Mouse (Mus musculus): ENCODE results near the gene Gnao1. TPM values are rescaled to one million over a fixed set of nuclear protein-coding genes. Genes with fewer than 3 reads are reported as not detected.

The Gnao1 gene
- polyA plus RNA-seq, 1 experiment from 2014 or later: 267 TPM

- no peak for ATAC-seq (ENCODE audit: low FRiP score, low read depth)
- WGBS: 92% methylated on average over 9 of the region's 9 CpGs
- no peaks in the 10 kb centered on the region for H3K27me3 ChIP-seq
These were observed 43.2 kb downstream of the Gnao1 start for GRCm38 (mm10) chr8:93852851-93853461.

GRCm38 (mm10) chr8:93854676-93855075 is 44.9 kb downstream of the Gnao1 start:
- H3K9me3 ChIP-seq: no peaks in the 10 kb centered on the region
- 51% methylated on average over 5 of the region's 5 CpGs for WGBS
- H3K36me3 ChIP-seq: no peaks in the 10 kb centered on the region
- H3K4me3 ChIP-seq: no peak overlapping the region
- no peak overlapping the region for H3K27ac ChIP-seq (replicated peaks)
- peaks cover 15% of the 10 kb centered on the region for H3K4me1 ChIP-seq (replicated peaks)
- no peak overlapping the region for H3K9ac ChIP-seq
- H3K27me3 ChIP-seq: no peaks in the 10 kb centered on the region
- ATAC-seq (ENCODE audit: low FRiP score, low read depth): no peak
- no peak overlapping the region for H3K4me2 ChIP-seq

More at GRCm38 (mm10) chr8:93852851-93853461, 43.2 kb downstream of the Gnao1 start:
- Histone ChIP-seq H3K36me3 (no peaks in the 10 kb centered on the region), H3K9ac (no peak overlapping the region), H3K9me3 (no peaks in the 10 kb centered on the region), H3K4me2 (no peak overlapping the region), H3K27ac (replicated peaks) (no peak overlapping the region), H3K4me3 (no peak overlapping the region), H3K4me1 (replicated peaks) (peaks cover 11% of the 10 kb centered on the region)

GRCm38 (mm10) chr8:93855272-93855671 is 45.5 kb downstream of the Gnao1 start:
- Histone ChIP-seq H3K27ac (replicated peaks) (no peak overlapping the region), H3K36me3 (no peaks in the 10 kb centered on the region), H3K4me3 (no peak overlapping the region), H3K9me3 (no peaks in the 10 kb centered on the region), H3K4me2 (no peak overlapping the region), H3K9ac (no peak overlapping the region), H3K27me3 (no peaks in the 10 kb centered on the region), H3K4me1 (replicated peaks) (peaks cover 21% of the 10 kb centered on the region)
- 70% methylated on average over 4 of the region's 4 CpGs for WGBS
- ATAC-seq (ENCODE audit: low FRiP score, low read depth): no peak

GRCm38 (mm10) chr8:93857144-93857543 is 47.4 kb downstream of the Gnao1 start:
- Histone ChIP-seq H3K27ac (replicated peaks) (no peak overlapping the region), H3K4me1 (replicated peaks) (peaks cover 25% of the 10 kb centered on the region), H3K9ac (no peak overlapping the region), H3K4me3 (no peak overlapping the region), H3K9me3 (no peaks in the 10 kb centered on the region), H3K27me3 (no peaks in the 10 kb centered on the region), H3K4me2 (no peak overlapping the region), H3K36me3 (no peaks in the 10 kb centered on the region)
- 82% methylated on average over 4 of the region's 4 CpGs for WGBS
- ATAC-seq (ENCODE audit: low FRiP score, low read depth): no peak

GRCm38 (mm10) chr8:93858286-93858685 is 48.5 kb downstream of the Gnao1 start:
- ATAC-seq (ENCODE audit: low FRiP score, low read depth): no peak
- H3K4me2 ChIP-seq: no peak overlapping the region
- H3K27me3 ChIP-seq: no peaks in the 10 kb centered on the region
- no peaks in the 10 kb centered on the region for H3K9me3 ChIP-seq
- peaks cover 25% of the 10 kb centered on the region for H3K4me1 ChIP-seq (replicated peaks)
- no peaks in the 10 kb centered on the region for H3K36me3 ChIP-seq
- 93% methylated on average over 1 of the region's 1 CpGs for WGBS
- no peak overlapping the region for H3K4me3 ChIP-seq
- H3K27ac ChIP-seq (replicated peaks): no peak overlapping the region
- H3K9ac ChIP-seq: no peak overlapping the region

GRCm38 (mm10) chr8:93860020-93860419 is 50.3 kb downstream of the Gnao1 start:
- H3K4me2 ChIP-seq: no peak overlapping the region
- H3K9me3 ChIP-seq: no peaks in the 10 kb centered on the region
- 27% methylated on average over 4 of the region's 4 CpGs for WGBS
- no peak overlapping the region for H3K27ac ChIP-seq (replicated peaks)
- peaks cover 20% of the 10 kb centered on the region for H3K4me1 ChIP-seq (replicated peaks)
- H3K27me3 ChIP-seq: no peaks in the 10 kb centered on the region
- no peak overlapping the region for H3K4me3 ChIP-seq
- no peak for ATAC-seq (ENCODE audit: low FRiP score, low read depth)
- H3K36me3 ChIP-seq: no peaks in the 10 kb centered on the region
- H3K9ac ChIP-seq: no peak overlapping the region

- Histone ChIP-seq H3K4me2 (no peak overlapping the region), H3K27ac (replicated peaks) (no peak overlapping the region), H3K9ac (no peak overlapping the region), H3K4me3 (no peak overlapping the region), H3K36me3 (no peaks in the 10 kb centered on the region), H3K4me1 (replicated peaks) (peaks cover 14% of the 10 kb centered on the region), H3K27me3 (no peaks in the 10 kb centered on the region), H3K9me3 (no peaks in the 10 kb centered on the region)
- no peak for ATAC-seq (ENCODE audit: low FRiP score, low read depth)
- WGBS: 77% methylated on average over 7 of the region's 7 CpGs
These were observed 54.3 kb downstream of the Gnao1 start for GRCm38 (mm10) chr8:93864064-93864463.

- Histone ChIP-seq H3K27me3 (no peaks in the 10 kb centered on the region), H3K4me1 (replicated peaks) (peaks cover 3% of the 10 kb centered on the region; the same call in 1 of the 2 replicates), H3K9ac (no peak overlapping the region), H3K27ac (replicated peaks) (no peak overlapping the region), H3K4me2 (no peak overlapping the region), H3K36me3 (no peaks in the 10 kb centered on the region), H3K9me3 (no peaks in the 10 kb centered on the region), H3K4me3 (no peak overlapping the region)
- no peak for ATAC-seq (ENCODE audit: low FRiP score, low read depth)
- 81% methylated on average over 7 of the region's 7 CpGs for WGBS
These were observed 56.5 kb downstream of the Gnao1 start for GRCm38 (mm10) chr8:93866271-93866670.

- Histone ChIP-seq H3K4me1 (replicated peaks) (no peaks in the 10 kb centered on the region), H3K4me3 (no peak overlapping the region), H3K27ac (replicated peaks) (no peak overlapping the region), H3K9ac (no peak overlapping the region), H3K36me3 (no peaks in the 10 kb centered on the region), H3K27me3 (no peaks in the 10 kb centered on the region), H3K4me2 (no peak overlapping the region), H3K9me3 (no peaks in the 10 kb centered on the region)
- WGBS: 85% methylated on average over 5 of the region's 5 CpGs
- no peak for ATAC-seq (ENCODE audit: low FRiP score, low read depth)
These were observed 58.9 kb downstream of the Gnao1 start for GRCm38 (mm10) chr8:93868486-93869221.

- H3K4me3 ChIP-seq: no peak overlapping the region
- 94% methylated on average over 5 of the region's 5 CpGs for WGBS
- H3K36me3 ChIP-seq: no peaks in the 10 kb centered on the region
These were observed 61.5 kb downstream of the Gnao1 start for GRCm38 (mm10) chr8:93871275-93871674.

GRCm38 (mm10) chr8:93878396-93878795 is 68.6 kb downstream of the Gnao1 start:
- Histone ChIP-seq H3K4me2 (no peak overlapping the region), H3K27ac (replicated peaks) (no peak overlapping the region), H3K27me3 (no peaks in the 10 kb centered on the region), H3K36me3 (no peaks in the 10 kb centered on the region), H3K9me3 (no peaks in the 10 kb centered on the region), H3K4me3 (no peak overlapping the region), H3K9ac (no peak overlapping the region), H3K4me1 (replicated peaks) (peaks cover 7% of the 10 kb centered on the region; the same call in 1 of the 2 replicates)
- no peak for ATAC-seq (ENCODE audit: low FRiP score, low read depth)
- 85% methylated on average over 4 of the region's 4 CpGs for WGBS

More at GRCm38 (mm10) chr8:93871275-93871674, 61.5 kb downstream of the Gnao1 start:
- Histone ChIP-seq H3K9ac (no peak overlapping the region), H3K9me3 (no peaks in the 10 kb centered on the region), H3K4me2 (no peak overlapping the region), H3K27me3 (no peaks in the 10 kb centered on the region), H3K4me1 (replicated peaks) (no peaks in the 10 kb centered on the region), H3K27ac (replicated peaks) (no peak overlapping the region)
- ATAC-seq (ENCODE audit: low FRiP score, low read depth): no peak

GRCm38 (mm10) chr8:93879966-93880365 is 70.2 kb downstream of the Gnao1 start:
- 93% methylated on average over 7 of the region's 7 CpGs for WGBS
- no peaks in the 10 kb centered on the region for H3K9me3 ChIP-seq
- no peaks in the 10 kb centered on the region for H3K36me3 ChIP-seq
- H3K4me2 ChIP-seq: no peak overlapping the region
- no peak overlapping the region for H3K27ac ChIP-seq (replicated peaks)
- no peak overlapping the region for H3K9ac ChIP-seq
- H3K4me3 ChIP-seq: no peak overlapping the region
- H3K27me3 ChIP-seq: no peaks in the 10 kb centered on the region
- ATAC-seq (ENCODE audit: low FRiP score, low read depth): no peak
- peaks cover 17% of the 10 kb centered on the region; the same call in 1 of the 2 replicates for H3K4me1 ChIP-seq (replicated peaks)
